Mouse (Mus musculus) urinary bladder, postnatal 10 days (tissue): Measurements from ENCODE around the gene Nxnl1.

Experiments
- DNase-seq: peaks from one replicate; pipeline ENCODE4 v3.0.0; 2022; ENCODE audit warnings: low spot score

Nxnl1 gene

DNA sequence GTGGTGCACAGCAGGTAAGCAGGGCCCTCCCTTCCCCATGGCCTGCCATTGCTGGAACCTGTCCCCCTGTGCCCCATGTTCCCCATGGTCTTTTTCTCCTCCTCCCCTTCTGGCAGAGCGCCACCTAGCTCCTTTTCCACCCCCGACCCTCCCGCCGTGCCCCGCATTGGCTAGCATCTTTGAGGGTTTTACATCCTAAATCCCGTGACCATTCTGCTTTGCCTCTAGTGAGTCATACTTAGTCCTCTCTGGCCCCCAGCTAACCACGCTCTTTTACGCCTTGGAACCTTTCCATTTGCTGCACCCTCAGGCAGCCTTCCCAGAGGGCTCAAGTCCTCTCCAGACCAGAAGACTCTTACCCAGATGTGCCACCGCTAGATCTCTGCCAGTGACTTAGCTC is 13.8 kb upstream of the Nxnl1 start:
- DNase-seq, result no peak

DNA sequence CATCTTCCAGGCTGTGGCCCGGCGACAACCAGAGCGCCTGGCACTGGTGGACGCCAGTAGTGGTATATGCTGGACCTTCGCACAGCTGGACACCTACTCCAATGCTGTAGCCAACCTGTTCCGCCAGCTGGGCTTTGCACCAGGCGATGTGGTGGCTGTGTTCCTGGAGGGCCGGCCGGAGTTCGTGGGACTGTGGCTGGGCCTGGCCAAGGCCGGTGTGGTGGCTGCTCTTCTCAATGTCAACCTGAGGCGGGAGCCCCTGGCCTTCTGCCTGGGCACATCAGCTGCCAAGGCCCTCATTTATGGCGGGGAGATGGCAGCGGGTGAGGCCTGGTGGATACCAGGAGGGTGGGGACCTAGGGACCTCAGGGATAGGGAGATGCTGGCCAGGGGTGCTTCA is 13.1 kb upstream of the Nxnl1 start:
- DNase-seq, result no peak

DNA sequence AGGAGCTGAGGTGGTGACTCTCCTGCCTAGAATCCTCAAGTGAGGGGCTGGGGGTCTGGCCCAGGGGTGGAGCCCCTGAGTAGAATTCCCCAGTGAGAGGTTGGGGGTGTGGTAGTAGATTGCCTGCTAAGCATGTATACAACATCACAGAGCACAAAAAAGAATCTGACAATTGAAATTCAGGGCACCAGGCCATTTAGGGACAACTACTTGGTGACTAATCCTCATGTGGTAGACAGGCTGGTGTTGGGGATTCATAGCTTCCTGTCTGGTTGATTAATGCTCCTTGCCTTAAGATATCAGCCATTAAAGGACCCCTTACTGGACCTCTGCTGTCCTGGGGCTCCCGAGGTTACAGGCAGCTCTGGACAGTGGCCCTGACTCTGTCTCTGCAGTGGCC is 12.6 kb upstream of the Nxnl1 start:
- no peak for DNase-seq

DNA sequence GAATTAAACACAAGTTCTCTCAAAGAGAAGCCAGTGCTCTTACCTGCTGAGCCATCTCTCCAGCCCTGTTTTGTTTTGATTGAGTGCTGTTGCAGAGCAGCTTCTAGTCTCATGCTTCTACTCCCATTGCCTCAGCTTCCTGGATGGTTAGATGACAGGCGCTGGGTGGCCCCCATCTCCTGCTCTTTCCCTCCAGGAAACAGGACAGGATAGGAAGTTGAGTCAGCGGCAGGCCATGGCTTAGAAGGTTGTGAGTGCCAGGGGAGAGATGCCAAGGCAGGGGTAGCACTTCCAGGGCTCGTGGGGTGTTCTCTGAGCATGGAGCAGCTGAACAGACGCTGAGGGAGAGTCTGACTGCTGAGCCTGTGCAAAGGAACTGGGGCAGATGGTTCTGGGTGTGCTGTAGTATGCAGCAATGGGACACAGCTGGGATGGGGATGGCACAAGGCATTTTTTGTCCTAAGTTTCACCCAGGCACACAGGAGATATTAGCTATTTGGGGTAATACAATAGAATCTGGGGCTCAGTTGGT is 11.5 kb upstream of the Nxnl1 start:
- no peak for DNase-seq

DNA sequence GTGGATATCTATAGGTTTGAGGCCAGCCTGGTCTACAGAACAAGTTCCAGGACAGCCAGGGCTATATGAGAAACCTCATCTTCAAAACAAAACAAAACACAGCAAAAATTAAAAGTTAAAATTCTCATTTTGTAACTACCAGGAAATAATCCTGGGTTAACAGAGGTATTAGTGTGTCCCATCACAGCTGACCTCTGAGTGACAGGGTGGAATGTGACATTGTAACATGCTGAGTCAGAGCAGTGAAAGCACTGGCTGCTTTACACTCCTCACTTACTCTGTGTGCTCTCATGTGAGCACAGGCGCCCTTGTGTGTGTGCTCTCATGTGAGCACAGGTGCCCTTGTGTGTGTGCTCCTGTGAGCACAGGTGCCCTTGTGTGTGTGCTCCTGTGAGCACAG is 8.6 kb upstream of the Nxnl1 start:
- DNase-seq, result no peak

DNA sequence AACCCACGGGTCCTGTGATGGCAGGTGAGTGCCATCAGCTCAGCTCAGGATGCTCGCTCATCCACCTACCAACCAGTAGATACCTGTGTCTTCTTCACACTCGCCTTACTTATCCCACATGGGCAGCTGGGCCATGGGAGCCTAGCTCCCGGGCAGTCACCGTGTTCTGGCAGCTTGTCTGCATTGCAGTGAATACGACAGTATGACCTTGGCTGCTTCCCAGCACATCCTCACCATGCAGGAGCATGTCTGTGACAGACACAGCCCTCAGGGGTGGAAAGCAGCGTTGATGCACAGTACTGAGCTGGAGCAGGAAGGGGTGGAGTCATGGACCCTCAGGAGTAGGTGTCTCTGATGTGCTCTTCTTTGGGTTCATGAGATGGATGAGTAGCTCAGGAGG is 8.0 kb upstream of the Nxnl1 start:
- no peak for DNase-seq

DNA sequence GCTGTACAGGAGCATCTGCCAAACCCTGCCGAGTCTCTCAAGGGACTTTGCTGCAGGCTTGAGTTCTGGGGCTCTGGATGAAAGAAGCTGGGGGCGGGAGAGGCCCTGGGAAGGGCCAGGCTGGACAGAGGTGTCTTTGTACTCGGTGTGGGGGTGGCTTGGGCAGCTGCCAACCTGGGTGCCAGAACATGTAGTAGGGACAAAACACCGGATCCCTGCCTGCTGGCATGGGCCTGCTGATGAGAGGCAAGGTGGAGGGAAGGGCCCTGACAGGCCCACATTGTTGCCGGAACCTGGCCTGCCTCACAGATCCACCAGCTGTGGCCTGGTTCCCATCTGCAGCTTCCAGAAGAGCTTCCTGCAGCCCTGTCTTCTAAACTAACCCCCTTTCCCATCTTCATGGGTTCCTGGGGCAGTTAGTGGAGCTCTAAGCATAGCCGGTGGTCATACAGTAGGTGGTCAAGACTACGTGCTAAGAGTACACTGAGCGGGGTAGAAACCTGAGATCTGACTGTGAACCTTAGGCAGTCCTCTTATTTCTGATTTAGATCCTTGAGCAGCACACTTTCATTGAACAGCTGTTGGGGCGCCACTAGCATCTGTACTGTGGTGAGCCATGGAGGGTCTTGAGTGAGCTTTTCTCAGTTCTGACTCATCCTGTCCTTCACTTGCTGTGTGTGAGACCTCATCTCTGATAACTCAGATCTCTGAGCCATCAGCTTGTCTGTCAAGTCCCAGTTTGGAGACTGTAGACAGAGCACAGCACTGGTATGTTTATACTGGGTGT is 6.6 kb upstream of the Nxnl1 start:
- no peak for DNase-seq

DNA sequence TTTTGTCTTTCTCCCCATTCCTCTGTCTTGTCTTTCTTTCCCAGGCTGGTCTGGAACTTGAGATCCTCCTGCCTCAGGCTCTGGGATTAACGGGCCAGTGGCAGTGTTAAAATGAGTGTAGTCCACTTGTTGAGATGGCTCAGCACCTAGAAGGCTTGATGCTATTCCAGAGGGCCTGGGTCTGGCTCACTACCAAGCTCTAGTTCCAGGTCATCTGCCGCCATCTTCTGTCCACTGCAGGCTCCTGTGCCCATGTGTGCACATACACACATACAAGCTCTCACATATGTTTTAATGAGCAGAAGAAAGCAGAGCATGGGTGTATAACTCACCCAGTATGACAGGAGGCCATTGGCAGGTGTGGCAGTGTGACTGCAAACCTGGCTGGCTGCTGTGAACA is 5.7 kb upstream of the Nxnl1 start:
- DNase-seq, result no peak

DNA sequence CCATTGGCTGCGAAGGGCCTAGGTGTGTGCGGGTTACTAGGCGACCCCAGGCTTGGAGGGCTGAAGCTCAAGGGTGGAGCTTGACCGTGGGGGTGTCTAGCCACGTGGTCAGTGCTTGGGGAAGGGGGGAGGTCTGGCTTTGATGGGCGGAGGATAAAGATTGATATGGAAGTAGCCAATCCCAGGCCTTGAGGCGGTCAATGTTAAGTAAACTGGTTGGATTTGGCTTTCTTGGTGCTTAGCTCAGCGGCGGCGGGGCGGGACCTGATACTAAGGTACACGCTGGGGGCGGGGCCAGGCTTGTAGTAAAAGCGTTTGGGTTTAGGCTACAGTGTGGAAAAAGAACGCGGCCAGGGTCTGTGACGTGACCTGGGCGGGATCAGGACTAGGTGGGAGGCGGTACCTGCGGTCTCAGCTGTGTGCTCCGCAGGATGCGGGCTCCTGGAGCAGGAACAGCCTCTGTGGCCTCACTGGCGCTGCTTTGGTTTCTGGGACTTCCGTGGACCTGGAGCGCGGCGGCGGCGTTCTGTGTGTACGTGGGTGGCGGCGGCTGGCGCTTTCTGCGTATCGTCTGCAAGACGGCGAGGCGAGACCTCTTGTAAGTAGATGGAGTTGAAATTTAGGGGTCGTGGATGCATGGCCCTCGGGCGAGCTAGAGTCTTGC is 4.0 kb upstream of the Nxnl1 start:
- DNase-seq, result peak; percentile 81

DNA sequence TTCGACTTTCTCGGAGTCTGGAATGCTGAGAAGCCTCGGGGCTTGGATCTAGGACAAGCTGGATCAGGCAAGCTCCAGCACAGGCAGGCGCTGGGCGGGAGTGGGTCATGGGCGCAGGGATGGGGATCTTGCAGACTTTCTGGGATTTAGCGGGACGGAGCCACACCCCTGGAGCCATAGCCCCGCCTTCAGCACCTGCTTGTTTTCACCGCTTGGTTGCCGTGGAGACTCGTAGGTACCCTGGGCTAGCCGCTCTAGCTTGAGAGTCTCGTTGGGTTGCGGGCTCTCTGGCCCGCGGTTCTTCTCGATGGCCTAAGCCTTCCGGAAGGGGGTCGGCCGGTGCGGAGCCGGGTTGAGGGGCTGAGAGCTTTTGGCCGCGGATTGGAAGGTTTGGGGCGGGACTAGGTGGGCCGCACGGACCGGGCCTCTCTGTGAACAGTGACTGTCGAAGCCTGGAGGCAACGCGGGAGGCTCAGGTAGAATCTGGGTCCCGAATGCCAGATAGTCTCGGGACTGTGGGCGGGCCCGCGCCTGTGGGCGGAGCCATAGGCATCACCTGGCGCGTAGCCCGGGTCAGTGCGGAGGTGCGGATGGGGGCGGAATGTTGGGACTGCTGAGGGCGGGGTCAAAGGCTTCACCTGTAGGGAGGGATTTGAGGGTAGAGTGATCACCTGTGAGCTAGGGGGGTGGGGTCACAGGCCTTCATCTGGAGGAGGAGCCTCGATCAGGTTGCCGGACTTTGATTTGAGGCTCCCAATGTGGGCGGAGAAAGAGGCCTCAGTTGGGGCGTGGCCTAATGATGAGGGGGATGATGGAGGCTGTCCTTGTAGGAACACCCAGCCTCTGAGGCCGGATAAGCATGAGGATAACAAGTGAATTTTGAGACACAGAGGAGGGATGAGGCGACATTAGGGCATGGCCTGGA is 3.2 kb upstream of the Nxnl1 start:
- DNase-seq, result peak; percentile 66

DNA sequence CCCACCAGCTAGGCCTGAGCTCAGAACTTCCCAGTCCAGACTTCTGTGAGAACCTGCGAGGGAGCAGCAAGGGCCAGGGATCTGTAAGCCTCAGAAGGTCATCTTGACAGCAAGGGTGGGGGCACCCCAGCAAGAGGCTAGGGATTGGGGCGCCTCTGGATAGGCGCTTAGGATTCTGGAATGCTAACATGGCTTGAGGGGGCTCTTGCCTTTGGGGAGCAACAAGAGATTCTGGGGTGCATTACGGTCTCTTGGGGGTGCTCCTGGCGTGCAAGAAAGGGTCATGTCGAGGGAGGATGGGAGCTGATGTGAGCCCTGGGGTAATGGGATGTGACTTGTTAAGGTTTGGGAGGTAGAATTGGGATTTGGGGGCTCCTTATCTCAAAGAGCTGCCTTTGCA is 2.5 kb upstream of the Nxnl1 start:
- DNase-seq, result no peak

DNA sequence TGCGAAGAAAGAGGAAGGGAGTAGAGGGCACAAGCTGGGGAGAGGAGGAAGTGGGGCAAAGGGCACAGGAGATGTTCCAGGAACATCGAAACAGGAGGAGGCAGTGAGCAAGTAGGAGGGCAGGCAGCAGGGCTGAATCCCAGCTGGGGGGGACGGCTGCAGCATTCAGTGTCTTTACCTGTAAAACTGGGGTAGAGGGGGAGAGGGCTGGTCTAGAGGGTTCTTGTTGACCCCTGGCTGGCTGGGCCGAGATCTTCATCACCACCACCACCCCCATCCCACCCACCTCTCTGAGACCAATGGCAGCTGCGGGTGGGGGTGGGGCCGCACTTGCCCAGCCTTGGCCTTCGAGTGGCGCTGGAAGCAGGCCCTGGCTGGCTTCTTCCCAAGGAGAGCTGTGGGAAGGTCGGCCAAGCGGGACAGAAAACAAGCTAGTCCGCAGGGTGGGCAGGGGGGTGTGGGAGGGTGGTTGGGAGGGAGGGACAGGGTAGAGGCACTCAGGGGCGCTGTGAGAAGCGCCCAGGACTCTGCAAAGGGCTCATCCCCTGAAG is 2.1 kb upstream of the Nxnl1 start, which contains the start of gene Slc27a1:
TSS of gene Slc27a1 (plus strand) at position 496 of the 551 bp plus-strand sequence.
- DNase-seq, result no peak

DNA sequence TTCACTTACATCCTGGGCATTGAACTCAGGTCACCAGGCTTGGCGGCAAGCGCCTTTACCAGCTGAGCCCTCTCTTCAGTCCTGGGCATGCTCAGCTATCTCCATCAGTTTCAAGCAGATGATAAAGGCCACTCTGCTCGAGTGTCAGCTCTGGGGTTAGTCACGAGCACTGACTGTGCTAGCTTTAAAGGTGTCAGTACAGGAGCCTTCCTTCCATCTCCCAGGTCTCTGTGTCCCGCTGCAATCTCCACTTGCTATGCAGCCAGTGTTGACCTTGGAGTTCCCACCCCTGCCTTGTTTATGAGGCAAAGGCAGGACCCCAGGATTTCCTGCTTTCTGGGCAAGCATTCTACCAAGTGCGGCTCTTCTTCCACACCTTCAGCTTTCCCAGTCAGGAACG is 1.2 kb upstream of the Nxnl1 start:
- DNase-seq, result no peak

DNA sequence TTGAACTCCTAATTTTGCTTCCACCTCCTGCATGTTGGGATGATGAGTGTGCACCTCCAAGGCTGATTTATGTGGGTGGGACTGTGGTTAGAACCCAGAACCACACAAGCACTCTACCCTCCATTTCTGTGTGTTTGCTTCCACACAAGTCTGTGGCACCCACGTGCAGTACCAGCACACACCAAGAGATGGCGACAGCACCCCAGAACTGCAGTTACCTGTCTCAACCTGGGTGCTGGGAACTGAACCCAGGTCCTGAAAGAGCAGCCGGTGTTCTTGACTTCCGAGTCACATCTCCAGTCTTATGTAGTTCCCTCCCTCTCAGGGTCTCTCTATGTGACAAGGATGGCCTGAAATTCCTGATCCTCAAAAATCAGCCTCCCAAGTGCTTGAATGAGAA is 2.4 kb downstream of the Nxnl1 start:
- no peak for DNase-seq

DNA sequence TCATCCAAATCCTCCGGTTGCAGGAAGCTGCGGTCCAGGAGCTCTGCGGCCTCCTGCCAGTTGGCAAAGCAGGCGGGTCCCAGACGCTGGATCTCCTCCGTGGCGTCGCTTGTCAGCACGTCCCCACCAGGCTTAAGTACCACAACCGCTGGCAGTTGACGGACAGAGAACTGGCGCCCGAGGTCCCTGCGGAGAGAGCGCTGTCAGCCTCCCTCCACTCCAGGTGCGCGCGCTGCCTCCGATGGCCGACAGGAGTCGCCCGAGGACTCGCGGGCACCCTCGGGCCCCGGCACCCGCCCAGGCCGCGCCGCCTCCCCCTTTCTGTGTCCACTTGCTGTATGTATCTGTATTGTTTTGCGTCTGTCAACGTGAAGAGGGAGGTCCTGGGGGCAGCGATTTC is 3.6 kb downstream of the Nxnl1 start:
- DNase-seq, result peak; percentile 50

DNA sequence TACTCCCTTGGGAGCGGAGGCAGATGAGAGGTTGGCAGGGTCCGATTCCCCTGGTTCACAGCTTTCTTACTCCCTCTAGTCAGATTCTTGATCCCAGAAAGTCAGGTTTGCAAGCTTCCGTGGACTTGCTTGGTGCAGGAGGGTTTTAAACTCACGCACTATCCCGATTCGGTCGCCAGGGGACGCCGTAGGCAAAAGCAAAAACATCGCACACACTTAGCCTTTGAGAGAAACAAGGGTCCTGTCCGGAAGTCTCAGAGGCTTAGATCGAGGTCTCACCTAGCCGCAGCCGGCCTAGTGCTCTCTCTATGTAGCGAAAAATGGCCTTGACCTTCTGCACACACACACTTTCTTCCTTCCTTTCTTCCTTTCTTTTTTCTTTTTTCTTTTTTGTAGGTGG is 5.0 kb downstream of the Nxnl1 start:
- no peak for DNase-seq

DNA sequence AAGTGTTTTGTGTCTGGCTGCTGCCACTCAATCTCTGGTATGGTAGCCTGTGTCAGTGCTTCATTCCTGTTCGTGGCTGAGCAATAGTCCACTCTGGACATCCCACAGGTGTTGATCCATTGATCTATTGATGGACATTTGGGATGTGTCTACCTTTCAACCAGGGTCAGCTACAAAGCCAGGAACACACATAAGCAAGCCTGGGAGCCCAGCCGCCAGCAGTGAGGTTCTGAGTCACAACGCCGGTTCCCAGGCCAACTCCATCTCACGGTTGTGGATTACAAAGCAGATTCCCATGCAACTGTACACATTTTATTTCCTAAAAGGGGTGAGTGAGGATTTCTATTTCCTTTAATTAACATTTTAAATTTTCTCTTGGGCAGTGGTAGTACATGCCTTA is 5.6 kb downstream of the Nxnl1 start:
- no peak for DNase-seq

DNA sequence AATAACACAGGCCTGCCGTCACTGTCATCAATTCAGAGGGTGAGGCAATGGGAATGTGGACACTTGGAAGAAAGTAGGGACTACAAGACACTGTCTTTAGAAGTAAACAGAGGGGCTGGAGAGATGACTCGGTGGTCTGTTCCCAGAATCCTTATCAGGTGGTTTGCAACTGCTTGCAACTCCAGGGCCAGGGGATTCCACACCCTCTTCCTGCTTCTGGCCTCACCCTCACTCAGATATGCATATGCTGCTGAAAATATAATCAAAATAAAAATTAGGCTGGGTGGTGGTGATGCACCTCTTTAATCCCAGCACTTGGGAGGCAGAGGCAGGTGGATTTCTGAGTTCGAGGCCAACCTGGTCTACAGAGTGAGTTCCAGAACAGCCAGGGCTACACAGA is 6.3 kb downstream of the Nxnl1 start:
- DNase-seq, result no peak

DNA sequence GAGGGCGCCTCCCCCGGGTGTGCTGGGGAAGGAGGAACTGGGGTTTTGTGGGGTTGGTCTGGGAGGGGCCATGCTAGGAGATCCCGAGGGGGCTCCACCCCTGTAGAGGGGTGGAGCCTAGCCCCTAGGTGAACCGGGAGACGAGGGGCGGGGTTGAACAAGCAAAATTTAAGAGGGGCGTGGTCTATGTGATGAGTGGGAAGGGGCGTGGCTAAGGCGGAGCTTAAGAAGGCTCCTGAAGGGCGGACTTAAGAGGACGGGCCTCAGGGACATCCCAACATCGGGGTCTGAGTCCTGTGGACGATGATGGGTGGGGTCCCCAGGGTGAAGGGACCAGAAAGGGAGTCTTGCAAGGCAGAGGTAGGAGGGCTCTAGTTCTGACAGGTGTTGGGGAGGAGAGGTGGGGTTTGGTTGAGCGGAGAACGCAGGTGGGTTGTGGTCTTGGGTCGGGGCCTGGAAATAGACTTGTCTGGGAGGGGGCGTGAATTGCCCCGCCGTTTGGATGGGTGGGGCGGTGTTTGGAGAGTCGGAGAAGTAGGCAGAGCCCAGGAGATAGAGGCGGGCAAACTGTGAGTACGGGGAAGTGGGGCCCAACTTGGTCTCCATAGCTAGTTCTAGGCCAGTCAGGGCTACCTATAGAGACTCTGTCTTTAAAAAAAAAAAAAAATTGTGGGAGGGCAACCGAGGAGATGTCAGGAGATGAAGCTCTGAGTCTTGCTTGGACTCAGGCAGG is 7.3 kb downstream of the Nxnl1 start:
- DNase-seq, result no peak

DNA sequence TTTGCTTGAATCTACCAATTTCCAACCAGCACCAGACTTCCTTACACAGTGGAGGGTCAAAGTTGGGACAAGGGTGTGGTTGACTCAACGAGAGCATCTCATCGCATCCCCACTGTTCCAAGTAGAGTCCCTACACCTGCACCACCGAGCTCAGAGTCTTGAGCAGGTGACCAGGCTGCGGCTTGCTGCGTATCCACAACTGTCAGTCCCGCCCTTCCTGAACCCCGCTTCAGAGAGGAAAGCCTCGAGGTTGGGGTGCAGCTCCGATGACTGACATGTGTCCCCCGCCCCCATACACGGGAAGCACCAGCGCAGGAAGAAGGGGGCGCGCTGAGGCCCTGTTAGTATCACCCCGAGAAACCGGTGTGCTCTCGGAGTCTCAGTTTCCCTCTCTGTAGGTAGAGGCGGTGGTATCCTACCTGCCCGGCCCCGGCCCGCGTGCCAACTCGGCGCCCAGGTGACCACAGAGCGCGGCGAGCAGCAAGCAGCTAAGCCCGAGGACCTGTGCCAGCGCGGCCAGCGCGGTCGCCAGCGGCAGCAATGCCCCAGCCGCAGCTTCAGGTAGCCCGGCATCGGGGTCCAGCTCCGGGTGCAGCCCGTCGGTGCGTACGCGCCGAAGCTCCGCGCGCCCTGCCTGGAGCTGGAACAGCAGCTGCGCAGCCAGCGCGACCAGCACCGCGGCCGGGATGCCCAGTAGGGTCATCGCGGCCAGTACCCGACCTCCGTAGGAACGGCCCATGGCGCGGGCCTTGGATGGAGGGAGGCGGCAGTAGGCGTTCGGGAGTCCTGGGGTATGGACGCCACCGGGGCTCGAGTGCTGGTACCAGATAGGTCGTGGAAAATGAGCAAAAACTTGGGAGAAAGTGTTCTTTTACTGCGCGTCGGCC is 8.1 kb downstream of the Nxnl1 start, which contains the start of gene Tmem221:
TSS of gene Tmem221 (minus strand) at position 801 of the 887 bp plus-strand sequence.
- no peak for DNase-seq
